Mouse (Mus musculus) myocyte (in vitro differentiated cells): ENCODE results near the gene Furin. TPM values are rescaled to one million over a fixed set of nuclear protein-coding genes. Genes with fewer than 3 reads are reported as not detected.

Experiments used
- H3K27me3 ChIP-seq: one replicate; pipeline ENCODE4 v1.6.1; 2011; ENCODE audit not compliant: control insufficient read depth, insufficient read depth, insufficient read length
- H3K36me3 ChIP-seq: one replicate; pipeline ENCODE4 v1.6.1; 2011; ENCODE audit not compliant: control insufficient read depth, insufficient read depth
- H3K4me2 ChIP-seq: one replicate; pipeline ENCODE4 v1.6.1; 2011; ENCODE audit warnings: low read depth, control low read depth
- H3K4me3 ChIP-seq: one replicate; pipeline ENCODE4 v1.5.1; 2011; ENCODE audit warnings: mild to moderate bottlenecking, control low read depth, moderate library complexity
- H3K79me2 ChIP-seq: one replicate; pipeline ENCODE4 v1.6.1; 2011; ENCODE audit not compliant: control insufficient read depth, insufficient read depth
- H3ac ChIP-seq: one replicate; pipeline ENCODE4 v1.6.1; 2011; ENCODE audit not compliant: control insufficient read depth, insufficient read length
- CEBPB ChIP-seq: IDR thresholded peaks from 2 replicates; pipeline ENCODE4 v1.6.1; 2011; ENCODE audit warnings: mild to moderate bottlenecking, moderate library complexity; ENCODE audit not compliant: poor library complexity, insufficient read depth, severe bottlenecking
- E2F4 ChIP-seq: IDR thresholded peaks from one replicate; pipeline ENCODE4 v1.6.1; 2011; ENCODE audit warnings: mild to moderate bottlenecking, control low read depth, moderate library complexity; ENCODE audit not compliant: insufficient read depth
- MAX ChIP-seq: IDR thresholded peaks from one replicate; pipeline ENCODE4 v1.6.1; 2011; ENCODE audit warnings: low read depth, mild to moderate bottlenecking, control low read depth
- MYOD1 ChIP-seq, 3 experiments: IDR thresholded peaks; one replicate each; pipeline ENCODE4 v1.6.1; 2011; ENCODE audit warnings: control low read depth in 2 of 3, low read depth in 2 of 3, mild to moderate bottlenecking in 2 of 3, moderate library complexity in 1 of 3; ENCODE audit not compliant: insufficient read length in 2 of 3, control insufficient read depth in 1 of 3
- MYOG ChIP-seq, 3 experiments: IDR thresholded peaks; one replicate each; pipeline ENCODE4 v1.6.1; 2011; ENCODE audit warnings: control low read depth in 2 of 3, low read depth in 2 of 3, mild to moderate bottlenecking in 2 of 3; ENCODE audit not compliant: insufficient read length in 2 of 3, control insufficient read depth in 1 of 3, insufficient read depth in 1 of 3
- POLR2A ChIP-seq: IDR thresholded peaks from one replicate; pipeline ENCODE4 v1.6.1; 2011; ENCODE audit warnings: low read depth, mild to moderate bottlenecking, control low read depth, moderate library complexity; ENCODE audit not compliant: insufficient read length
- POLR2AphosphoS2 ChIP-seq: IDR thresholded peaks from one replicate; pipeline ENCODE4 v1.6.1; 2011; ENCODE audit warnings: low read depth, control low read depth; ENCODE audit not compliant: insufficient read length
- REST ChIP-seq: IDR thresholded peaks from one replicate; pipeline ENCODE4 v1.6.1; 2011; ENCODE audit warnings: mild to moderate bottlenecking, control low read depth, moderate library complexity; ENCODE audit not compliant: insufficient read depth, insufficient read length
- SRF ChIP-seq: IDR thresholded peaks from one replicate; pipeline ENCODE4 v1.6.1; 2011; ENCODE audit warnings: low read depth; ENCODE audit not compliant: control insufficient read depth, insufficient read length
- TCF12 ChIP-seq: IDR thresholded peaks from one replicate; pipeline ENCODE4 v1.6.1; 2011; ENCODE audit warnings: mild to moderate bottlenecking, control low read depth; ENCODE audit not compliant: poor library complexity, insufficient read depth, severe bottlenecking
- TCF3 ChIP-seq: IDR thresholded peaks from one replicate; pipeline ENCODE4 v1.6.1; 2011; ENCODE audit warnings: low read depth, control low read depth; ENCODE audit not compliant: insufficient read length
- USF1 ChIP-seq: IDR thresholded peaks from one replicate; pipeline ENCODE4 v1.6.1; 2011; ENCODE audit warnings: low read depth, mild to moderate bottlenecking, control low read depth, moderate library complexity
- polyA plus RNA-seq: library from polyadenylated mRNA; unstranded; fragments of >200 nt; fragmentation: generic; extraction: Trizol; gene quantifications from one replicate; pipeline ENCODE4 v1.2.1, GENCODE M21; 2012; ENCODE audit warnings: missing spikeins

The Furin gene
- polyA plus RNA-seq, 1 experiment: 64.1 TPM

DNA sequence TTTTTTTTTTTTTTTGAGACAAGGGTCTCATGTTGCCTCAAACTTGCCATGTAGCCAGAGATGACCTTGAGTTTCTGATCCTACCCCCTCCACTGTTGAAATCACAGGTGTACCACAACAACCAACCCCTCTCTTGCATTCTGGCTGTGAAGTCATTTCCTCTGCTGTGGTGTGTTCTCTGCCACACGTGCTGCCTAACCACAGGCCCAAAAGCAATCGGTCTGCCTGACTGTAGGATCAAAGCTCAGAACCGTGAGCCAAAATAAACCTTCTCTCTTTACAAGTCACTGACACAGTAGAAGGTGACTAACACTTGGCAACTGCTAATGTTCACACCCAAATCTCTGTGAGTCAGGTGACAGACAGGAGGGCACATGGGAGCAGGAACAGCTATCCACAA, 44.8 kb downstream of the Furin start:
- H3K4me2 ChIP-seq: no peak overlapping the region
- H3K4me3 ChIP-seq: no peak overlapping the region
- H3K36me3 ChIP-seq: peaks cover 6% of the 10 kb centered on the region
- H3K27me3 ChIP-seq: no peaks in the 10 kb centered on the region
- no peak overlapping the region for H3ac ChIP-seq
- no peak for TF ChIP-seq SRF
- TF ChIP-seq MYOG (IDR thresholded peaks at IDR 0.05; ENCODE audit: control insufficient read depth in 1 of 3, insufficient read depth in 1 of 3, insufficient read length in 2 of 3, low read depth in 2 of 3): no peak
- TF ChIP-seq CEBPB: no peak
- no peak for TF ChIP-seq MYOD1 (IDR thresholded peaks at IDR 0.05; ENCODE audit: control insufficient read depth in 1 of 3, insufficient read length in 2 of 3, low read depth in 2 of 3)
- TF ChIP-seq MAX: no peak
- TF ChIP-seq TCF3: no peak
- TF ChIP-seq USF1: no peak
- no peak for TF ChIP-seq E2F4
- no peak for TF ChIP-seq REST
- no peak for TF ChIP-seq POLR2A
- no peak for TF ChIP-seq TCF12
- no peak for TF ChIP-seq POLR2AphosphoS2
- H3K79me2 ChIP-seq: no peaks in the 10 kb centered on the region

DNA sequence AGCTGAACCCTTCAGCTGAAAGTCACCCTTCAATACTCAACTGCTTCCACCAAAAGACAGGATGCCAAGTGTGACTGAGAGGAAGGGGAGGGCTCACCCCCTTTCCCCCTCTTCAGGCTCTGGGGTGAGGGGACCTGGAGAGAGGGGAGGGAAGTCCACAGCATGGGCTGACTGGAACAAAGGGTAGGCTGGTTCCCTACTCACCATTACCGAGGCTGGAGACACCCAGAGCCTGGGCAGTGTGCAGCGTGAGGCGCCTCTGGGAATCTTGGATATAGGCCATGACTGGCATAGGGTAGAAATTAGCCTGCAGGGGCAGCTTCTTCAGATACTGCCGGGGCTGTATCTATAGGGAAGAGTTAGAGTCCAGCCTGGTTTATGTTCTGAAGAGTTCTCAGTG, 47.2 kb downstream of the Furin start:
- Histone ChIP-seq H3K27me3 (no peaks in the 10 kb centered on the region), H3K36me3 (peaks cover 6% of the 10 kb centered on the region), H3K4me3 (no peak overlapping the region), H3ac (no peak overlapping the region), H3K79me2 (no peaks in the 10 kb centered on the region), H3K4me2 (no peak overlapping the region)
- TF ChIP-seq E2F4: no peak
- TF ChIP-seq TCF12: no peak
- TF ChIP-seq MYOD1 (IDR thresholded peaks at IDR 0.05; ENCODE audit: control insufficient read depth in 1 of 3, insufficient read length in 2 of 3, low read depth in 2 of 3): no peak
- TF ChIP-seq USF1: no peak
- no peak for TF ChIP-seq SRF
- no peak for TF ChIP-seq MYOG (IDR thresholded peaks at IDR 0.05; ENCODE audit: control insufficient read depth in 1 of 3, insufficient read depth in 1 of 3, insufficient read length in 2 of 3, low read depth in 2 of 3)
- TF ChIP-seq CEBPB: no peak
- no peak for TF ChIP-seq POLR2AphosphoS2
- TF ChIP-seq REST: no peak
- no peak for TF ChIP-seq TCF3
- TF ChIP-seq POLR2A: no peak
- no peak for TF ChIP-seq MAX

GRCm38 (mm10) chr7:80357156-80357555, 48.1 kb downstream of the Furin start:
- no peak overlapping the region for H3ac ChIP-seq
- H3K27me3 ChIP-seq: no peaks in the 10 kb centered on the region
- no peak overlapping the region for H3K4me2 ChIP-seq
- H3K36me3 ChIP-seq: peaks cover 6% of the 10 kb centered on the region
- no peak for TF ChIP-seq MYOD1 (IDR thresholded peaks at IDR 0.05; ENCODE audit: control insufficient read depth in 1 of 3, insufficient read length in 2 of 3, low read depth in 2 of 3)
- TF ChIP-seq E2F4: no peak
- no peak for TF ChIP-seq MYOG (IDR thresholded peaks at IDR 0.05; ENCODE audit: control insufficient read depth in 1 of 3, insufficient read depth in 1 of 3, insufficient read length in 2 of 3, low read depth in 2 of 3)
- no peak for TF ChIP-seq TCF3
- no peak for TF ChIP-seq SRF
- TF ChIP-seq CEBPB: no peak
- TF ChIP-seq POLR2A: no peak
- TF ChIP-seq USF1: no peak
- no peak for TF ChIP-seq POLR2AphosphoS2
- TF ChIP-seq TCF12: no peak
- TF ChIP-seq MAX: no peak
- no peak for TF ChIP-seq REST
- H3K79me2 ChIP-seq: no peaks in the 10 kb centered on the region
- no peak overlapping the region for H3K4me3 ChIP-seq

- Histone ChIP-seq H3ac (no peak overlapping the region), H3K4me3 (no peak overlapping the region), H3K79me2 (no peaks in the 10 kb centered on the region), H3K36me3 (no peaks in the 10 kb centered on the region), H3K27me3 (no peaks in the 10 kb centered on the region), H3K4me2 (no peak overlapping the region)
- TF ChIP-seq MAX: no peak
- TF ChIP-seq POLR2AphosphoS2: no peak
- no peak for TF ChIP-seq TCF3
- TF ChIP-seq USF1: no peak
- no peak for TF ChIP-seq CEBPB
Measured at GRCm38 (mm10) chr7:80356351-80356750, 48.9 kb downstream of the Furin start.

- Histone ChIP-seq H3K4me2 (no peak overlapping the region), H3K4me3 (no peak overlapping the region), H3K36me3 (peaks cover 3% of the 10 kb centered on the region), H3ac (no peak overlapping the region), H3K79me2 (no peaks in the 10 kb centered on the region), H3K27me3 (no peaks in the 10 kb centered on the region)
- TF ChIP-seq SRF (no peak), USF1 (no peak), REST (no peak), TCF12 (no peak), MYOD1 (IDR thresholded peaks at IDR 0.05; ENCODE audit: control insufficient read depth in 1 of 3, insufficient read length in 2 of 3, low read depth in 2 of 3) (no peak), MYOG (IDR thresholded peaks at IDR 0.05; ENCODE audit: control insufficient read depth in 1 of 3, insufficient read depth in 1 of 3, insufficient read length in 2 of 3, low read depth in 2 of 3) (no peak), MAX (no peak), TCF3 (no peak), POLR2A (no peak), POLR2AphosphoS2 (no peak), CEBPB (no peak), E2F4 (no peak)
Measured at GRCm38 (mm10) chr7:80352920-80353319, 52.3 kb downstream of the Furin start.
